Mouse (Mus musculus) brown adipose tissue, adult 24 weeks (tissue): ENCODE data around the gene Gm49333. TPM values are rescaled to one million over a fixed set of nuclear protein-coding genes. Genes with fewer than 3 reads are reported as not detected.

Source experiments
- H3K27ac ChIP-seq: fragments of 200-500 bp; replicated peaks from 2 replicates; pipeline ENCODE4 v1.5.1; 2012; ENCODE audit warnings: low read depth, mild to moderate bottlenecking, low read length
- H3K4me1 ChIP-seq: fragments of 200-500 bp; 2 replicates; pipeline ENCODE4 v1.6.1; 2012; ENCODE audit warnings: low read length, mixed read lengths; ENCODE audit not compliant: control insufficient read depth, insufficient read depth, insufficient read length
- H3K4me3 ChIP-seq: fragments of 200-500 bp; 2 replicates; pipeline ENCODE4 v1.5.1; 2012; ENCODE audit warnings: low read depth, mild to moderate bottlenecking, low read length, moderate library complexity; ENCODE audit not compliant: insufficient read depth
- polyA plus RNA-seq: library from polyadenylated mRNA; stranded (reverse); fragments of >200 nt; gene quantifications from 2 replicates; pipeline ENCODE4 v1.2.4, GENCODE M21; 2012; ENCODE audit not compliant: missing spikeins, insufficient read depth, insufficient read length

The Gm49333 gene
- polyA plus RNA-seq, 1 experiment: not detected

DNA sequence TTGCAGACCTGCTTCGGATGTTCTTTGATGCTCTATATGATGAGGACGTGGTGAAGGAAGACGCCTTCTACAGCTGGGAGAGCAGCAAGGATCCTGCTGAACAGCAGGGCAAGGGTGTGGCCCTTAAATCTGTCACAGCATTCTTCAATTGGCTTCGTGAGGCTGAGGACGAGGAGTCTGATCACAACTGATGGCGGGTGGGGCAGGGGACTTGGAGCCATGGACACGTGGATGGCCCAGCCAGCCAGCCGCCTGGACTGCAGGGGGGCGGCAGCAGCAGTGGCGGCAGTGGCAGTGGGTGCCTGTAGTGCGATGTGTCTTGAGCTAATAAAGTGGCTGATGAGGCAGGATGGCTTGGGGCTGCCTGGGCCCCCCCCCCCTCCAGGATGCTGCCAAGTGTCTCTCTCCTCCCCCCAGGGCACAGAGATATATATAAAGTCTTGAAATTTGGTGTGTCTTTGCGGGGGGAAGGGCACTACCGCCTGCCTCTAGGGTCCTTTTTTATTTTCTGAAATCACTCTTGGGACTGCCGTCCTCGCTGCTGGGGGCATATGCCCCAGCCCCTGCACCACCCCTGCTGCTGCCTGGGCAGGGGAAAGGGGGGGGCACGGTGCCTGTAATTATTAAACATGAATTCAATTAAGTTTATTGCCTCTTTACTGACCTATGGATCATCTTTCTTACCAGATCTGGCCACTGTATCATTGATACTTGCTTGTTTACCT is 81.0 kb downstream of the Gm49333 start:
- Histone ChIP-seq H3K4me3 (no peak overlapping the region), H3K27ac (no peak overlapping the region), H3K4me1 (peaks cover 6% of the 10 kb centered on the region)

DNA sequence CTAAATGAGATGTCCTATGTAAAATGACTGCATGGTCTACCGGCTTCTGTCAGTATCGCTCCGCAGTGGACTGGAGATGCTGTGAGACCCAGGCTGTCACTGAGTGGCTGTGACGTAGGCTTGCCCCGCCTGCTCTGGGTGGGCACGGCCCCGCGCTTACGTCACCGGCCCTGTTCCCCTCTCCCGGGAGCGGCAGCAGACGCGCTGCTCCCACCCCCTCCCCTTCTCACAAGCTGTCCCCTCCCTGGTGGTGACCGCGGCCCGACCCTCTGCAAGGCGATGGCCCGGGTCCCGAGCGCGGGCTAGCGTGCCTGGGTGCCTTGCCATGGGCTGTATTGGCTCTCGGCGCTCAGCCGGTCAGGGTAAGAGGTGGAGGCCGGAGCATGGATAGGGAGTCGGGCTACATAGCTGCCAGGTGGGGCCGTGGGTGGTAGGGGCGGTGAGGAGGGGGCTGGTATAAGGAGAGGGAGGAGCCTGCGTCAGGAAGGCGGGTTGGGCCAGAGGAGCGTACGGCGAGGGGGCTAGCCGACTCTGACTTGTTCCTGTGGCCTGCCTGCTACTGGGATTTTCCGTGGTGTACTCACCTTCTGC is 81.8 kb downstream of the Gm49333 start, which contains the start of gene Fam131a:
Gene Fam131a, plus strand, starts transcription at position 131 of the 591 bp plus-strand sequence.
- peak within 1 kb of the TSS; percentile 84 for H3K27ac ChIP-seq
- peak within 1 kb of the TSS; percentile 86 for H3K4me3 ChIP-seq
- peaks cover 6% of the 10 kb centered on the region for H3K4me1 ChIP-seq

DNA sequence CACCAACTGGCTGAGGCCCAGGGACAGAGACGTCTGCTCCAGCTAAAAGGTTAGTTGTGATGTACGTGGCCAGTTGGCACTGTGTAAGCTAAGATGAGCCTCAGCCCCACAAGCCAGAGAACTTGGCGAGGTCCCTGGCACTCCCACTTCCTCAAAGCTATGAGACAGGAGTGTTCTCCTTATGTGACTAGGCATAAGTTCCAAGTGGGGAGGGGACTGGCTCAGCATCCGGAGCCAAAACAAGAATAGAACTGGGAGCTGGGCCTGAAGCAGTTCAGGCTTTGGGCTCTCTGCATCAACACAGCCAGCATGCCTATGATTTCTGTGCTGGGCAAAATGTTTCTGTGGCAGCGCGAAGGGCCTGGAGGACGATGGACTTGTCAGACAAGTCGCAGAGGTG is 83.4 kb downstream of the Gm49333 start:
- H3K27ac ChIP-seq: peak overlapping the region; percentile 61
- H3K4me3 ChIP-seq: peak overlapping the region; percentile 50
- peaks cover 6% of the 10 kb centered on the region for H3K4me1 ChIP-seq

Other genes with a start within 250 kb of the Gm49333 start
- gene Abcc5, start 185.2 kb upstream of the Gm49333 start, polyA plus RNA-seq: 21.2 and 21.3 TPM in 2 replicates
- 35.8 and 42.2 TPM in 2 replicates for gene Eif2b5, start 112.8 kb upstream of the Gm49333 start, polyA plus RNA-seq
- gene Dvl3, start 94.6 kb upstream of the Gm49333 start, polyA plus RNA-seq: 19.9 and 25.2 TPM in 2 replicates
- gene Ap2m1, start 76.1 kb upstream of the Gm49333 start, polyA plus RNA-seq: 73.6 and 86.4 TPM in 2 replicates
- 43.3 and 44.3 TPM in 2 replicates for gene Abcf3, start 63.0 kb upstream of the Gm49333 start, polyA plus RNA-seq
- not detected in 2 replicates for gene Vwa5b2, start 22.1 kb upstream of the Gm49333 start, polyA plus RNA-seq
- 3.6 and 8.2 TPM in 2 replicates for gene Eef1akmt4, start within 50 bp of the Gm49333 start, polyA plus RNA-seq
- gene Alg3, start 125 bp downstream of the Gm49333 start, polyA plus RNA-seq: 15.9 and 17.3 TPM in 2 replicates
- gene Camk2n2, start 9.7 kb downstream of the Gm49333 start, polyA plus RNA-seq: 0.88 and 4.0 TPM in 2 replicates
- not detected in 2 replicates for gene Ece2, start 18.2 kb downstream of the Gm49333 start, polyA plus RNA-seq
- 120 and 145 TPM in 2 replicates for gene Psmd2, start 40.0 kb downstream of the Gm49333 start, polyA plus RNA-seq
- gene Eif4g1, start 56.7 kb downstream of the Gm49333 start, polyA plus RNA-seq: 168 and 178 TPM in 2 replicates
- gene Fam131a, start 81.6 kb downstream of the Gm49333 start, polyA plus RNA-seq: 1.5 and 3.8 TPM in 2 replicates
- 21.2 and 22.7 TPM in 2 replicates for gene Polr2h, start 106.1 kb downstream of the Gm49333 start, polyA plus RNA-seq
- 0.67 TPM in 1 of 2 replicates, not detected in the other for gene Clcn2, start 106.1 kb downstream of the Gm49333 start, polyA plus RNA-seq
- gene Chrd, start 121.5 kb downstream of the Gm49333 start, polyA plus RNA-seq: 0.71 and 0.88 TPM in 2 replicates
- not detected in 2 replicates for gene Thpo, start 122.9 kb downstream of the Gm49333 start, polyA plus RNA-seq